Mouse (Mus musculus) CH12.LX (cell line): ENCODE measurements at regions not wholly inside any gene's neighbourhood (a gene's known extent, or its start where the extent isn't known, plus 50 kb on each side); places are given as distances from the start of the nearest gene placed in this dataset.

ENCODE experiments used
- CTCF ChIP-seq, 2 experiments: IDR thresholded peaks in 1 of 2; conservative IDR thresholded peaks in 1 of 2; 2 replicates each; pipeline ENCODE4 v1.5.1; 2011 to 2012; ENCODE audit warnings: low read depth in 2 of 2, low read length in 2 of 2, improper control_type of control experiment in 1 of 2, inconsistent platforms in 1 of 2, mild to moderate bottlenecking in 1 of 2, moderate library complexity in 1 of 2
- MAZ ChIP-seq: IDR thresholded peaks from 2 replicates; pipeline ENCODE4 v1.6.1; 2012; ENCODE audit warnings: low read depth, mild to moderate bottlenecking, inconsistent platforms, low read length, improper control_type of control experiment, moderate library complexity
- NELFE ChIP-seq: IDR thresholded peaks from 2 replicates; pipeline ENCODE4 v1.6.1; 2011; ENCODE audit warnings: low read depth, low read length, improper control_type of control experiment
- POLR2A ChIP-seq: IDR thresholded peaks from 2 replicates; pipeline ENCODE4 v1.6.1; 2011; ENCODE audit warnings: low read depth, mild to moderate bottlenecking, improper control_type of control experiment, low read length

DNA sequence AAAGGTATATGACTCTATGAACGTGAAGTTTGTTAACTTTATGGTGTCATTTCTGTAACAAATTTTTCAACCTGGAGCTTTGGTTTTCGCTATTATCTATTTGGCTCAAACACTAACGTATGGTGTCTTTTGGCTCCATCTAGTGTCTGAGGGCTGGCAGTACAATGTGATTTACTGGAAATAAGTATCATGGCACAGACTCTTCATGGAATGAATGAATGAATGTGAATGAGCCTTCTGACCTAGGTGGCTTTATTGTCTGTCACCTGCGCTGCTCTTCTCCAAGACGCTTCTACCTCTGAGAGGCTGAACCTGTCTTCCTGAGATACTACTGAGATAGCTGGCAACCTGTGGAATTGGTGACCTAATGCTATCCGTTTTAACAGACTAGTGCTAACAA, 87.1 kb downstream of the Gm9733 start:
- TF ChIP-seq MAZ (no peak), NELFE (no peak), POLR2A (no peak), CTCF (conservative IDR thresholded peaks at IDR 0.05 in 1 of 2, IDR thresholded peaks at IDR 0.05 in 1 of 2; ENCODE audit: low read depth in 2 of 2, low read length in 2 of 2) (peak; percentile 74 to 94)
